Mouse (Mus musculus) cerebellum, adult 9-10 months (tissue): ENCODE results near the gene Prr29.
"Not testable (repeated sequence)": the region's sequence is repeated elsewhere in the genome, so short reads cannot be mapped to it uniquely, and the experiment has no call there.

Experiments
- DNase-seq: peaks from one replicate; pipeline ENCODE4 v3.0.0; 2022

Gene Prr29

DNA sequence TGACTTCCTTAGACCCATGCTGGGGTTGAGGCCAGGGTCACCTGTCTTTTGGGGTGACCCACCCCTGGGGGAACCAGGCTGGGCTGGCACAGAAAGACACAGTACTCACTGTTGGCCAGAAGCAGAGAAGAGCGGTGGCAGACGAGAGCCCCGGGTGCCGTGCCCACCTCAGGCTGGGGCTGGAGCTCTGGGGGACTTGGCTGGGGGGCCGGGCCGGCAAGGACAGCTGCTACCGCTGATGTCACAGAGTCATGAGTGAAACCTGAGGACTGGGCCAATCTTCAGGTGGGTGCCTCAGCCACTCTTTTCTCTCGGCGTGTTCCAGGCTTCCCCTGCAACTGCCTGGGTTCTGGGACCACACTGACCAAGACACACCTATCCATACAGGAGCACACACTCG lies at the start of gene Prr29:
Gene Prr29 (plus strand): TSS at position 107 of the 400 bp plus-strand sequence.
- DNase-seq = no peak

GRCm38 (mm10) chr11:106316416-106316815 lies 48.9 kb upstream of the Prr29 start:
- no peak for DNase-seq

GRCm38 (mm10) chr11:106317801-106318200 lies 47.5 kb upstream of the Prr29 start:
- DNase-seq = no peak

DNA sequence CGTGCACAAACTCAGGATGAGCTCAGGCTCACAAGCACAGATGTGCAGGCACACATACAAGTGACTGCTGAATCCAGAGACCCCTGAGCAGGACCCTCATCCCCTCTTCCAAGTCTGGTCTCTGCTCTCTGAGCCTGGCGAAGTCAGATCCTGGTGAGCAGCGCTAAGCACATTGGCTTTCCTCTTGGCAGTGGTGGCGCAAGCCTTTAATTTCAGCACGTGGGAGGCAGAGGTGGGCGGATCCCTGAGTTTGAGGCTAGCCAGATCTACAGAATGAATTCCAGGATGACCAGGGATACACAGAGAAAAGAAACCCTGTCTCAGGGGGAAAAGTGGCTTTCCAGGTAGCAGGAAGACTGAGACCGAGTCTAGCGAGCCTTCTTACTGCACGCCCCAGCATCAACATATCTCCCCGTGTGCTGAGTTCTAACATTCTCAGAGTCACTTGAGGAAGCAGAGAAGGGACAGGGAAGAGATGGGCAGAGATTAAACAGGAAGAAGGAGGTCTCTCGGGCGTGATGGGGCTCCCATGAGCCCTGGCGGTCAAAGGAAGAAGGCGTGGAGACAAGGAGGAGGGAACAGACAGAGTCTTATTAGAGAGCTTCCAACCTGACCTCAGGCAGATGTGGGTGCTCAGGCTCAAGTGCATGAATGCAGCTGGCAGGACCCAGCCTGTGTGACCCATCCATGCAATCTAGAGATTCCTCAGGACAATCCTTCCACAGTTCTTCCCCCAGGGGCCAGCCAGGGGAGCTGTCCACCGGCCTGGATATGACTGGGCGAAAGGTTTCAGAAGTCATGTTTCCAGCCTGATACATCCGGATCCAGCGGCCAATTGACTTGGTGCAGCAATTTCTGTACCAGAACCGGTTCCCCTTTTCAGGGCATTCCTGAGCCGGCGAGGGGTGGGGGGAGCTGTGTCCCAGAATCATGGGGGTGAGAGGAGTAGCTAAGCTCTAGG lies 46.6 kb upstream of the Prr29 start:
- no peak for DNase-seq

DNA sequence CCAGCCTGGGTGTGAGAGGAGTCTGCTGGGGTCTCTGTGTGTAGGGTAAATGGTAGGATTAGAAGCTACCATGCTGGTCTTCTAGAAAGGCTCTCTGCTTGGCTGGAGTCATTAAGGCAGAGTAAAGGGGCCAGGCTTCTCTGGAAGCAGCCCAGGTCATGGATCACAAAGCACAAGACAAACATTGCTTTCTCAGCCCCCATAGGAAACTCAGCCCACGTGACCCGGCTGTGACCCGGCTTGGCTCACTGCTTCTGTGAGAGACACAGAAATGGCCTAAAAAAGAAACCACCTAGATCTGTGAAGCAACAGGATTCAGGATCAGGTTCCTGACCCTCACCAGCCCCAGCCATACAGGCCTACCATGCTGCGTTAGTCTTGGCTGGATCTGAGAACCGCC lies 40.4 kb upstream of the Prr29 start:
- no peak for DNase-seq

DNA sequence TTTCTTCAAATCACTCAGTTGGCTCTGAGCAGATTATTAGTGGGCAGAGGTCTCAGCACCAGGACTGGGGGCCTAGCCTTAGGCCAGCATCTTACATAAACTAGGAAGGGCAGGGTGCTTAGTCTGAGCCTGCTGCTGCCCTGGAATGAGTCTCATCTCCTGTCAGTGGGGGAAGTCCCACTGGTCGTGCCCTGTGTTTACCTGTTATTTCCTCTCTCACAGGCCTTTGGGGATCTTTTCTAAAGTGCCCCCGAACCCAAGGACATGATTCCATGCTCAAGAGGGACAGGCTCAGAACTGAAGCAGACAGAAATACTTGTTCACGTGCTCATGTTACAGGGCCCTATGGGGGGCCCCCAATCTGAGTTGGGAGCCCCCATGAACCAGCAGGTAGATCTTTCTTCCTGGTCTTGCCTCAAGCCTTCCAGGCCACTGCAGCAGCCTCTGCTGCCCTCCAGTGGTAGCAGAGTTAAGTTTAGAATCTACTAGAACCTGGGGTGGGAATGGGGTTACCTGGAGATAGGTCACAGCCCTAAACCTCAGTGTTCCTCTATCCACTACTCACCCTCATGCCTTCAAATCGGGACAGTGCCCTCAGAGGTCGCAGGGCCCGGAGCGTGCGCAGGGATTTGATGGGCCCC lies 39.6 kb upstream of the Prr29 start:
- DNase-seq = peak; percentile 79

GRCm38 (mm10) chr11:106326475-106326874 lies 38.8 kb upstream of the Prr29 start:
- DNase-seq = no peak

DNA sequence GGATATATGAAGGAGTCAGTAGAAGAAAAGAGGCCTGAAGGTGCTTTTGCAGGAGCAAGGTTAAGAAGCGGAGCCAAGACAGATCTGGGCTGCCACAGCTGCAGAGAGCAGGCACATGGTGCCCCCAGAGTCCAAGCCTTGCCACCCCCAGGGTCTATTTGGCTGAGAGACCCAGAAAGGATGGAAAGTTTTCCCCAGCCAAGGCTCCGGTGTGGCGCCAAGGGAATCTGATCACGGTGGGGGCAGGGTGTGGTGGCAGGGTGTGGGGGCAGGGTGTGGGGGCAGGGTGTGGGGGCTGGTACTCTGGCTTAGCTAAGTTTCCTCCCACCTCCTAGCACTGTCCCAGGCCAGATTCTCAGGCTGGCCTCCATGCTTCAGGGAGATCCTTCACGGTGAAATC lies 36.8 kb upstream of the Prr29 start:
- no peak for DNase-seq

- DNase-seq = no peak
These were observed 36.1 kb upstream of the Prr29 start for GRCm38 (mm10) chr11:106329128-106329527.

DNA sequence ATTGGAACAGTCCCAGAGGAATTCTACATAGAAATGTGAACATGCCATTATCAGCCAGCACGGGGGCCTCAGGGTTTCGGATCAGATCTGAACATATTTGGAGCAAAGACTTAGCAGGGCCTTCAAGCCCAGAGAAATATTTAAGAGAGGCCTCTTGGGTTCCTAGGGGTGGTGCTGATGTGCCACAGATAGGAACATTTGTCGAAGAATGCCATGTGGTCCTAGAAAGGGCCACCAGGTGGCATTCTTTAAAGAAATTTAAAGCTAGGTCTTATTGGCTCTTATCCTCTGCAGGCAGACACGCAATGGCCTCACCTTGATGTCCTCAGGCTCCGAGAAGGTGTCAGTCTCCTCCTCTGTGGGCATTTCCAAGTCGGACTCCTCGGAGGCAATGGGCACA lies 35.6 kb upstream of the Prr29 start:
- DNase-seq = peak; percentile 61

DNA sequence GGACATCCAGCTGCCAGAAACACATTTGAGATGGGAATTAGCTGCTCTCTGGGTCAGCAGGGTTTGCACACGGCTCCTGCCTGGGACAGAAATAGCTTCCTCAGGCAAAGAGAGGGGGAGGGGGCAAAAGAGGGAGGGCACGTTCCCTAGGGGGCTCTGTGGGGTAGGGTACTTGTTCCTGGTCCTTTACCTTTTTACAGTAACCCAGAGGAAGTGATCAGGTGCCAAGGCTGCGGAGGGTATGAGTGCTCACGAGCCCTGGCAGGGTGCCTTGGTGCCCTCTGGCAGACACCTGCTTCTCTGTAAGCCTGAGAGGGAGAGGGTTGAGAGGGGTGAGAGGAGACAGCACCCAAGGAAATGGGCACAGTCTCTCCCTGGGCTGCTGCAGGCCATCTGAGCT lies 32.8 kb upstream of the Prr29 start:
- DNase-seq = no peak

DNA sequence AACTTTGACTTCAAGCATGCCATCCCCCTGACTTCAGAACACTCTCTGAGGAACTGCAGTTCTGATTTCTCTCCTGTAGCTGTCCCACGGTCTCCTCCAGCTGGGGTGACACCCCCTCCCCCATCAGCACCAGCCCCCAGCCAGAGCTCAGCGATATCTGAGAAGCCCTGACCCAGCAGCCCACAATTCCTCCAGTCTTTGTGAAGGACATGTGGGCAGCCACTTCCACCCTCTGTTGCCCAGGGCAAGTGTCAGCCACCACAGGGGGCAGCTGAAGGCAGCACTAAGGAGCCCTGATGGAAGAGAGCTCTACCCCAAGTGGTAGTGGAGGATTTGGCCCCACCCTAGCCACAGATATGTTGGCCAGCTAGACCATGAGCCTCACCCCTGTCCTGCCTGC lies 31.2 kb upstream of the Prr29 start:
- no peak for DNase-seq

GRCm38 (mm10) chr11:106338029-106338428 lies 27.2 kb upstream of the Prr29 start:
- DNase-seq = no peak

DNA sequence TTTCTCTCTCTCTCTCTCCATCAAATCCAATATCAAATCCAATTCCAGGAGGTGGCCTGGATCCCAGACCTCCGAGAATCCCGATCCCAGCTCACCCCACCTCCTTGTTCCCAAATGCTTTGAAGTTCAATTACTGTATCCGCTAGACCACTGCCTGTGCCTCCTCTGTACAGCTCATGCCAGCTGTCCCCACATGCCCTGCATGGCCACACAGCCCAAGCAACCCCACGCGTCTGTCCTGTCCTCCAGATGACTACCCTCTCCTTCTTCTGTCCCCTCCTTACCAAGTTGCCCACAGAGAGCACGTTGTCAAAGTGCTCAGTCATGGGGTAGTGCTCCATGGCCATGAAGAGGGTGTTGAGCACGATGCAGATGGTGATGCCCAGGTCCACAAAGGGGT lies 26.4 kb upstream of the Prr29 start:
- no peak for DNase-seq

GRCm38 (mm10) chr11:106339323-106339722 lies 25.9 kb upstream of the Prr29 start:
- not testable (repeated sequence) for DNase-seq

DNA sequence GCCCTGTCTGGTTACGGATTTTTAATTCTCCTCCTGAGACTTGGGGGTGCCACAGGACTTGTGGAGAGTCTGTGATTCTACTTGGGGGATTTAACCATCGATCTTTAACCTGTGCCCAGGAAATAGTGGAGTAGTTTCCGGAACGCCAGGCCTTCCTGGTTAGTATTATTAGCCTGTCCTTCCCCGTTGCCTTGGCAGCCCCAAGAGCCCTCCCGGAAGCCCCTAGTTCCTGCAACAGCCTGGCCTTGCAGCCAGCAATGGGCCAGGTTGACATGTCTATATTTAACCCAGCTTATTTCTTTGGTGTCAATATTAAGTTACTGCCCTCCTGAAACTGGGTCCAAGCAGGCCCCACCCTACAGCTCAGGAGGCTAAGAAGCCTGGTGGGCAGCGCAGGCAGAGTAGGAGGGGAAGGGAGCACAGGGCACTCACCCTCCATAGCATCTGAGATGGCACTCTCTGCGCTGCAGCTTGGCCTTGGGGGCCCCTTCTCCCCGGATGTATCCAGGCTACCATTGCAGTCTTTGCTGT lies 24.2 kb upstream of the Prr29 start:
- DNase-seq = no peak

DNA sequence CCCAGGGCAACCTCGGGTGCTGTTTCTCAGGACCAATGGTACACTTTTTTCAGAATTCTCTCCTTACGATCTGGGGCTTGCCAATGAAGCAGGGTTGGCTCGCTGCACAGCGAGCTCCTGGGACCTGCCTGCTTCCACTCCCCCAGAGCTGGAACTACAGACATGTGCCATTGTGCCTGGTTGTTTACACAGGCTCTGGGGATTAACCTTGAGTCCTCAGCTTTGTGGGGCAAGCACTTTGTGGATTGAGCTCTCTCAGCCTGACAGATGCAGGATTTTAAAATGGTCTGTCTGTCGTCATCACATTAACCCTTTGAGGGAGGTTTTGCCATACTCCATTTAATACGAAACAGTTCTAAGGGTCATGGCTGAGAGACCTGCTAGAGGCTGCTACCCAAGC lies 20.4 kb upstream of the Prr29 start:
- no peak for DNase-seq

DNA sequence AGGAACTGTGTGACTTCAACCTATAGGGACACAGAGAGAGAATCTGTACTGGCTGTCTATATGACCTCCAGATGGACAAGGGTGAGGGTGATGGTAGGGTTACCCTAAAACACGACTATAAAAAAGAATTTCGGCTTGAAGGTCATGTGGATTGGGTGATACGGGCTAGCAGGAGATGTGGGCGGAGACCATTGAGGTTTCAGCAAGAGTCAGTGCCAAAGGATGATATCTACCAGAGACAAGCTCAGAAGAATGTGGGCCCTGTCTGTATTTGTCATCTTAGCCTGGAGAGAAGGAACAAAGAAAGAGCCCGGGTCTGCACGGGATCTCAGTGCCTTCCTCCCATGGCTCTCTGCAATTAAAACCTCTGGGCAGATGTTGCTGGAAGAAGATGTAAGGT lies 15.5 kb upstream of the Prr29 start:
- no peak for DNase-seq

- DNase-seq = no peak
These were observed 14.4 kb upstream of the Prr29 start for GRCm38 (mm10) chr11:106350853-106351252.

GRCm38 (mm10) chr11:106351253-106351652 lies 14.0 kb upstream of the Prr29 start:
- no peak for DNase-seq

- no peak for DNase-seq
These were observed 13.3 kb upstream of the Prr29 start for GRCm38 (mm10) chr11:106351941-106352340.

- no peak for DNase-seq
These were observed 12.1 kb upstream of the Prr29 start, which contains the start of gene Scn4a for GRCm38 (mm10) chr11:106353188-106353587. TSS of gene Scn4a (minus strand) at chr11:106353288.

- DNase-seq = no peak
These were observed 11.1 kb upstream of the Prr29 start for GRCm38 (mm10) chr11:106354181-106354580.
